Mouse (Mus musculus): ENCODE results near the gene Junb.

Junb gene

DNA sequence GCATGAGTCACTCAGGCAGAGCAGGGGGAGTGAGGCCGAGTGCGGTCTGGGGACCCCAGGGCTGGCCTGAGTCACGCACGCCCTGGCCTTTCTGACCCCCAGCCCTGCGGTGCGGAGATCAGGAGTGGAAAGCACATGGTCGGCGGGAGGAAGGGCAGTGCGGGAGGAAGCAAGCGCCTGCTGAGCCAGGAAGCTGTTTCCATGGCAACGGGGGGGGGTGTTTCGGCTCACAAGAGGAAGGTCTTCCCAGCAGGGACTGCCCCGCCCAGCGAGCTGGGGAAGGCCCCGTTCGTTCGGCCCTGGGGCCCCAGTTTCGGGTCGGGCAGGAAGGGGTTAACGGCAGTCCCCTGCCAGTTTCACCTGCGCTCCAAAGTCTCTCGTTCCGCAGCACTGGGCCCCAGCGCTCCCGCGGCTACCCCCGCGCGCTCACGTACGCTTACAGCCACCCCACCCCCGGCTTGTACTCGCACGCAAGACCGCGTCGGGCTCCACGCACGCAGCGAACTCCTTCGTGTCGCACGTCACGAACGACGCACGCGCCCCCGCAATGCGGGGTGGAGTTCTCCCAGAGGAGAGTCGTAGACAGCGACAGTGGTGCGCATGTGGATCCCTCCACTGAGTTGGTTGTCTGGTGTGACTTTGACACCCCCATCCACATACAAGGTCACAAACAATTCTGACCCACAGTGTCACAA, 7.3 kb upstream of the Junb start:
- Histone ChIP-seq H3K9me3 (ENCODE audit: low read length) (no peaks in the 10 kb centered on the region), H3K27me3 (ENCODE audit: insufficient read depth, low read length) (no peaks in the 10 kb centered on the region), H3K4me3 (replicated peaks; ENCODE audit: low read length) (peak overlapping the region; percentile 91), H3K4me1 (replicated peaks; ENCODE audit: low read depth, low read length) (peaks cover 87% of the 10 kb centered on the region), H3K36me3 (ENCODE audit: insufficient read depth, low read length) (peaks cover 8% of the 10 kb centered on the region; the same call in 1 of the 2 replicates)
- TF ChIP-seq NANOG (IDR thresholded peaks at IDR 0.05; ENCODE audit: borderline replicate concordance, low read length) (no peak), POU5F1 (IDR thresholded peaks at IDR 0.05; ENCODE audit: borderline replicate concordance, low read length) (no peak), CTCF (conservative IDR thresholded peaks at IDR 0.05; ENCODE audit: low read length) (no peak)

DNA sequence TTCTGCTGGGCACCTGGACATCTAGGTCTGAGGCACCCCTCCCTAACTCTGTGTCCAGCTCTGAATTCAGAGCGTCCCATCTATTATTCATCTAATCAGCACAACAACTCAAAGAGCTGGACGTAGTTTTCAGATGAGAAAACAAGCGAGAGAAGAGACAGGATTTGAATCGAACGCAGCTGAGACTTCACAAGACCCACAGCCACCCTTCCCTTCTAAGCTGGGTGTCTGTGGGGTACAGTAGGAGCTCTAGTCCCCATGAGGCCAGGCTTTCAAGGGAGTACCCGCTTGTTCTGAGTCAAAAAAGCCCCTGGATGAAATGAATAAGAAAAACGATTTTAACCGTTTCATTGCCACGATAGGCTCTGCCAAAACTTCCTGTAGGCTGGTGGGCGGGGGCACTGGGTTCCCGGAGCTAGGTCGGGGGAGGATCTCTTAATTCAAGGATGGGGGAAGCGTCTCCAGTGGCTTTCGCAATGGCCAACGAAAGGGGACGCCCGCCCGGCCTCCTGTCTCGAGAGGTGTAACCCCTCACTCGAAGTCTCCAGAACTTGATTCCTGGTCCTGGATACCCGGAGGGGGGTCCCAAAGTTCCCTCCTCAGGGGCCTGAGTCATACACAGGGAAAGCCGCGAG, 6.6 kb upstream of the Junb start:
- H3K36me3 ChIP-seq (ENCODE audit: insufficient read depth, low read length): peaks cover 8% of the 10 kb centered on the region; the same call in 1 of the 2 replicates
- H3K9me3 ChIP-seq (ENCODE audit: low read length): no peaks in the 10 kb centered on the region
- H3K4me3 ChIP-seq (replicated peaks; ENCODE audit: low read length): peak overlapping the region; percentile 91
- no peak for TF ChIP-seq CTCF (conservative IDR thresholded peaks at IDR 0.05; ENCODE audit: low read length)
- TF ChIP-seq NANOG (IDR thresholded peaks at IDR 0.05; ENCODE audit: borderline replicate concordance, low read length): no peak
- TF ChIP-seq POU5F1 (IDR thresholded peaks at IDR 0.05; ENCODE audit: borderline replicate concordance, low read length): no peak
- H3K27me3 ChIP-seq (ENCODE audit: insufficient read depth, low read length): no peaks in the 10 kb centered on the region
- H3K4me1 ChIP-seq (replicated peaks; ENCODE audit: low read depth, low read length): peaks cover 91% of the 10 kb centered on the region

DNA sequence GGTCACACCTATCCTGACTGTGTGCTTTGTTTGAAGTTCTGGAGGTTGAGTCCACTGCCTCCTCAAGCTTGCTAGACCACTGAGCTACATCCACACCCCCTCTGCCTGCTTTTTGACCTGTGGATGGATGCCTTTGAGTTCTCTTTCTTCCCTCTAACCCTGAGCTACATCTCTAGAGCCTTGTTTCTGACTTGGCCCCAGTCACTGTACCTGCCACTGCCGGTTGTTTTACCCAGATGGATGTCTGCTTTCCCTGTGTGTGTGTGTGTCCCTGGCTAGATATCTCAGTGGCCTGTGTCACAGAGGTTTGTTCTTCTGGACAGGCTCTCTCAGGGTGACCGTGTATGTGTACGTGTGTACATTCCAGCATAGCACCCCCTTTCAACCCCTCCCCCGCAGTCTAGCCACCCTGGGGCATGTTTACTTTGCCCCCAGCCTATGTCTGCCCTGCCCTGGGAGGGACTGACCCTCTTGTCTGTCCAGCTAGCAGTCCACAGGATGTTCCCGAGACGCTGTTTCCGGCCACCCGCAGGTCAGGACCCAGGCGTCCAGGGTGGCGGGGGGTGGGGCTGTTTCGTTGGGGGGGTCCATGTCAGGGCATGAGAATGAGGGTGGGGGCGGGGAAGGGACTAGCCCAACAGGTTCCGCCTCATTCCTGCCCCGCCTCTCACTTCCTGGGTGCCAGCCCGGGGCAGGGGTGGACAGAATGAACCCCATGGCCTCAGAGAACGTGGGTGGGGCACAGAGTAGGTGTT, 6.0 kb upstream of the Junb start:
- peaks cover 91% of the 10 kb centered on the region for H3K4me1 ChIP-seq (replicated peaks; ENCODE audit: low read depth, low read length)
- H3K27me3 ChIP-seq (ENCODE audit: insufficient read depth, low read length): no peaks in the 10 kb centered on the region
- TF ChIP-seq POU5F1 (IDR thresholded peaks at IDR 0.05; ENCODE audit: borderline replicate concordance, low read length): no peak
- TF ChIP-seq NANOG (IDR thresholded peaks at IDR 0.05; ENCODE audit: borderline replicate concordance, low read length): no peak
- no peak for TF ChIP-seq CTCF (conservative IDR thresholded peaks at IDR 0.05; ENCODE audit: low read length)
- peak overlapping the region; percentile 91 for H3K4me3 ChIP-seq (replicated peaks; ENCODE audit: low read length)
- peaks cover 8% of the 10 kb centered on the region; the same call in 1 of the 2 replicates for H3K36me3 ChIP-seq (ENCODE audit: insufficient read depth, low read length)
- H3K9me3 ChIP-seq (ENCODE audit: low read length): no peaks in the 10 kb centered on the region

DNA sequence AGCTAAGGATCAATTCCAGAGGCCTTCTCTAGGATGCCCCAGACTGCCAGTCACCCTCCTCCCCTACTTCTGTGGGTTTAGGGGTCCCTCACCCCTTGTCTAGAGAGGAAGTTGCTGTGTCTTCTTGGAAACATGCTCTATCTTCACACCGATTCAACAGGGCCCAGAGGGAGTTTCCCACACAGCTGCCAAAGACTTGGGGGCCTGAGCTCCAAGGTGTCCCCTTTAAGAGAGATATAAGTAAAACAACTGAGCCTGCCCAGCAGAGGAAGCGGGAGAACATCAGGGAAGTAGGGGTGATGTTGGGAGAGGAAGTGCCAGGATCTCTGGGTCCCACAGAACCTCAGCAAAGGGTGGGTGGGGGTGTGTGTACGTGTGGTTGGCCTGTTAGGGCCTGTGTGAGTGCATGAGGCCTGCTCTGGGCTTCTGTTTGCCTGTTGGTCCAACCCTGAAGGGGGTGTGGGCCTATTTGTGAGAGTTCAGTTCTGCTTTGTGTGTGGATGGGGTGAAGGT, 4.0 kb upstream of the Junb start:
- peak overlapping the region; percentile 39 for H3K4me3 ChIP-seq (replicated peaks; ENCODE audit: low read length)
- no peak for TF ChIP-seq NANOG (IDR thresholded peaks at IDR 0.05; ENCODE audit: borderline replicate concordance, low read length)
- TF ChIP-seq CTCF (conservative IDR thresholded peaks at IDR 0.05; ENCODE audit: low read length): no peak
- TF ChIP-seq POU5F1 (IDR thresholded peaks at IDR 0.05; ENCODE audit: borderline replicate concordance, low read length): no peak
- peaks cover 8% of the 10 kb centered on the region; the same call in 1 of the 2 replicates for H3K36me3 ChIP-seq (ENCODE audit: insufficient read depth, low read length)
- H3K27me3 ChIP-seq (ENCODE audit: insufficient read depth, low read length): no peaks in the 10 kb centered on the region
- H3K9me3 ChIP-seq (ENCODE audit: low read length): no peaks in the 10 kb centered on the region
- H3K4me1 ChIP-seq (replicated peaks; ENCODE audit: low read depth, low read length): peaks cover 82% of the 10 kb centered on the region

DNA sequence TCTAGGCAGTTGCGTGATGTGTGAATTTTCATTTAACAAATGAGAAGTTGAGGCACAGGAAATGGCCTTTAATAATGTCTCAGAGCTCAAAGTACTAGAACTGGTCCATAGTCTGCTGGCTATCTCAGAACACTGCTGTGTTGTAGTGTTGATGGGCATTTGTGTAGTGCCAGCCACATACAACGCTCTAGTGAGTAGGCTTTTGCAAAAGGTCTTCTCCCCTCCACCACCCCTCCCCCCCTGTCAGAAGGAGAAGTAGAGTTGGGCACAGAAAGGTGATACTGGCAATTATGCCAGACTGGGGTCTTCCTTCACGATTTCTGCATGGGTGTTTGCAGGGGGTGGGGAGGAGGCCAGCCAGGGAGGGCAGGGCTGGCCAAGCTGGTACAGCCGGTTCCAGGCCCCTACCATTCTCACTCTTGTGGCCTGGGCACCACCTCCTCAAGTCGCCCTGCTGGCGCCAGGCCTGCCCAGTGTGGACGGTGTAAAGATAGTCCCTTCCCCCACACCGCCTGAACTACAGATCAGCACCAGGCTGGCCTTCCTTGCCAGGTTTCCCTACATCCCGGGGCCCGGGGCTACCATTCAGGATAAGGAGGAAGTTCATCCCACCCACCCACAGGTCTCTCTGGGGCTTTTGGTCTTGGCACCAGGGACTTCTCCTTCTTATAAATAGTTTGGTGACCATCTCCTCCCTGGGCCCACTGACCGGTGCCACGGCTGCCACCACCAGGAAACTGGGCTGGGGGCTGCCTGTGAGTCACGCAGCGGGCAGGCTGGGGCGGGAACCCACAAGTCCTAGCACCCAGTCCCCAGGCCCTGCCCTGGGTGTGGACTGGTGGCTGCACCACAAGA, 3.4 kb upstream of the Junb start:
- peaks cover 75% of the 10 kb centered on the region for H3K4me1 ChIP-seq (replicated peaks; ENCODE audit: low read depth, low read length)
- H3K36me3 ChIP-seq (ENCODE audit: insufficient read depth, low read length): peaks cover 13% of the 10 kb centered on the region; the same call in 1 of the 2 replicates
- H3K4me3 ChIP-seq (replicated peaks; ENCODE audit: low read length): peak overlapping the region; percentile 39
- no peaks in the 10 kb centered on the region for H3K9me3 ChIP-seq (ENCODE audit: low read length)
- H3K27me3 ChIP-seq (ENCODE audit: insufficient read depth, low read length): no peaks in the 10 kb centered on the region
- TF ChIP-seq NANOG (IDR thresholded peaks at IDR 0.05; ENCODE audit: borderline replicate concordance, low read length): no peak

DNA sequence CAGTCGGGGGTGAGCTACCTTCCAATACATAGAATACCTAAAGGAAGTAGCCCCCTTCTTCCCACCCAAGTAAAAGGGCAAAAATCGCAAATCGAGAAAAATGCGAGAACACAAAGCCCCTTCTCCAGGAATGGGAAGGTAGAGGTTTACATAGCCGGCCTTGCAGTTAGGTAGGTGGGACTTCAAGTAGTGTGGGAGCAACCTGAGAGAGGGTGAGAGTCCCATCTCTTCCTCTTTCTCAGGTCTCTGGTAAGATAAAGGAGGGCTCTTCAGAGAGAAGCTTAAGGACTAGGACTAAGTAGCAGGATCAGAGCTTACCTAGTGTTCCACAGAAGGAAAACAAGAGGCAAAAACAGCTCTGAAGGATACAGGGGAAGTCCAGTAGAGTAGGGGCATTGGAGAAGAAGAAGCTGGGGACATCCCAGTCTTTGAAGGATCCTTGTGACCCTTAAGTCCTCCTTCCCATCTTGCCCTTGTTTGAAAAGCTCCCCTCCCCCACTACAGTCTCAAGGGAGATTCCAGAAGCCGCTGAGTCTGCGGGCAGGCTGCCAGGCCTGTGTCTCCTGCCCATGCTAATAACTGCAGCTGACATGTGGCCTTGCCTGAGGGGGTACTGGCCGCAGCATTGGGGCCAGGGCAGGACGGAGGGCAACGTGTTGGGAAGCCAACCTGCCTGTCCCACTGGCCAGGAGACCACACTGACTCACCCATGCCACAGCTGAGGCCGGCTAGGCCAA, 2.3 kb upstream of the Junb start:
- peak overlapping the region; percentile 91 for H3K4me3 ChIP-seq (replicated peaks; ENCODE audit: low read length)
- H3K9me3 ChIP-seq (ENCODE audit: low read length): no peaks in the 10 kb centered on the region
- TF ChIP-seq NANOG (IDR thresholded peaks at IDR 0.05; ENCODE audit: borderline replicate concordance, low read length) (no peak), POU5F1 (IDR thresholded peaks at IDR 0.05; ENCODE audit: borderline replicate concordance, low read length) (no peak), CTCF (conservative IDR thresholded peaks at IDR 0.05; ENCODE audit: low read length) (no peak)

DNA sequence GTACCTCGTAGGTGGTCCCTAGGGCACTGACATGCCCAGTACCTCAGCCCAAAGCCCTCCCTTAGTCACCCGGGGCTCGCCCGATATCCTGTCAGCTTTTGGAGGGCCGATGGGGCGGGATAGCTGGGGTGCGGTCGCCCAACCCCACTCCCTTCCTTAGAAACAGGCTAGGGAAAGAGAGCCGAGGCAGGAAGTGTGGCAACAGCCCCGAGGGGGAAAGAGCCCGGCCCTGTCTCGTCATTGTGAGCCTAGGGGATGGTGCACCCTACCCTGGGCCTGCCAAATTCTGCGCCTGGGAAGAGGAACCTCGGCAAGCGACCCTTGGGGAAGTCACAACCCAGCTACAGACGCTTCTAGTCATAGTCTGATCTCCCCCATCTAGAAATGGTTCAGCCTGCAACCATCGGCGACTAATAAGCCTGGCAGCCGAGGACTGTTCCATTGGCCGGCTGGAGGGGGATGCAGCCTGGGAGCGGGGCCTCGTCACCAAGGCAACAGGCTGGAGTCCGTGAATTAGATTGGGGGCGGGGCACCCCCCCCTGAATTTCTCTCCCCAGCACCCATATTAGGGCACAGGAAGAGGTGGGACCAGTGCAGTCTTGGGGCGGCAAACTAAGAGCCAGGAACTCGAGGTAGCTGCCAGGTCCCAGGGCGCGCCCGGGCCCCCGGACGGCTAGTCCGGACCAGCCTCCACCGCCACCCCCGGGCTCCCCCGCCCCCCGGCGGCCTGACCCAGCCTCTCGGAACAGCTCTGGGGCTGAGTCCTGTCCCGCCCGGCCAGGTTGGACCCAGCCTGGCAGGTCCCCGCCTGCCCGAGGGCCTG, 1.3 kb upstream of the Junb start:
- Histone ChIP-seq H3K4me3 (replicated peaks; ENCODE audit: low read length) (peak overlapping the region; percentile 91), H3K4me1 (replicated peaks; ENCODE audit: low read depth, low read length) (peaks cover 70% of the 10 kb centered on the region), H3K9me3 (ENCODE audit: low read length) (no peaks in the 10 kb centered on the region), H3K27me3 (ENCODE audit: insufficient read depth, low read length) (no peaks in the 10 kb centered on the region), H3K36me3 (ENCODE audit: insufficient read depth, low read length) (peaks cover 13% of the 10 kb centered on the region; the same call in 1 of the 2 replicates)
- TF ChIP-seq NANOG (IDR thresholded peaks at IDR 0.05; ENCODE audit: borderline replicate concordance, low read length) (no peak), POU5F1 (IDR thresholded peaks at IDR 0.05; ENCODE audit: borderline replicate concordance, low read length) (no peak), CTCF (conservative IDR thresholded peaks at IDR 0.05; ENCODE audit: low read length) (no peak)

More for the DNA sequence above, 2.3 kb upstream of the Junb start:
- H3K36me3 ChIP-seq (ENCODE audit: insufficient read depth, low read length): peaks cover 13% of the 10 kb centered on the region; the same call in 1 of the 2 replicates
- peaks cover 68% of the 10 kb centered on the region for H3K4me1 ChIP-seq (replicated peaks; ENCODE audit: low read depth, low read length)
- no peaks in the 10 kb centered on the region for H3K27me3 ChIP-seq (ENCODE audit: insufficient read depth, low read length)

Measured in E14TG2a.4 (cell line).